Mouse (Mus musculus) megakaryocyte, embryonic 14.5 days (primary cell): ENCODE data around the gene Tmem258.

Experiments
- FLI1 ChIP-seq: IDR thresholded peaks from 2 replicates; pipeline ENCODE4 v1.6.1; 2012; ENCODE audit warnings: low read length, inconsistent platforms, mixed read lengths
- GATA1 ChIP-seq: IDR thresholded peaks from 3 replicates; pipeline ENCODE4 v1.6.1; 2012; ENCODE audit warnings: mixed read lengths, low read length, inconsistent platforms, borderline replicate concordance

DNA sequence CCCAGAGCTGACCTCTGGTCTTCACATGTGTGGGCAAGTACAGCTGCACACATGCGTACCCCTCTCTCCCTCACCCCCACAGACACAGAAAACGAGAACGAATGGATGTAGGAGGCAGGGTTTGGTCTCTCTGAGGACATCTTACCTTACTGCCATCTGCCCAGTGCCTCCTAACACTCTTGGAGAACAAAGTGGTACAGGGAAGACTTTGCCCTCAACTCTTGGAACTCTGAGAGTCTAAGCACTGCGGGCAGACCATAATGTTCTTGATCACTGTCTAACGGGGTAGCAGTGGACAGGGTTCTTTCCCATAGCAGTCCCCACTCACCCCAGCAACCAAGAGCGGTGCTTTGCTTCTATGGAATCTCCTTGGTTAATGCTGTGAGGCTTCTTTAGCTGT is 14.8 kb upstream of the Tmem258 start:
- TF ChIP-seq GATA1: no peak
- TF ChIP-seq FLI1: no peak
